Mouse (Mus musculus) cerebellum, postnatal 14 days (tissue): ENCODE results near the gene Prss48.
A peak's percentile ranks its signal among the peaks of the same experiment; 100 is the strongest.
"Not testable (repeated sequence)": the region's sequence is repeated elsewhere in the genome, so short reads cannot be mapped to it uniquely, and the experiment has no call there.

Source experiments
- DNase-seq, 2 experiments: peaks; one replicate each; pipeline ENCODE4 v3.0.0; 2021; ENCODE audit warnings: mixed read lengths in 2 of 2

The Prss48 gene

GRCm38 (mm10) chr3:86002940-86003339, 649 bp upstream of the Prss48 start:
- no peak for DNase-seq

GRCm38 (mm10) chr3:86001271-86001670, 1.0 kb downstream of the Prss48 start:
- DNase-seq, result no peak

- no peak for DNase-seq
These were observed 7.6 kb downstream of the Prss48 start for GRCm38 (mm10) chr3:85994645-85995044.

- DNase-seq, result no peak
These were observed 8.5 kb downstream of the Prss48 start for GRCm38 (mm10) chr3:85993744-85994143.

GRCm38 (mm10) chr3:85991802-85992156, 10.5 kb downstream of the Prss48 start:
- DNase-seq, result no peak

GRCm38 (mm10) chr3:85991140-85991801, 11.0 kb downstream of the Prss48 start:
- DNase-seq, result no peak

- DNase-seq, result no peak
These were observed 15.1 kb downstream of the Prss48 start for GRCm38 (mm10) chr3:85987225-85987624.

- DNase-seq, result no peak
These were observed 17.8 kb downstream of the Prss48 start for GRCm38 (mm10) chr3:85984537-85984936.

- DNase-seq, result not testable (repeated sequence)
These were observed 20.5 kb downstream of the Prss48 start for GRCm38 (mm10) chr3:85981761-85982160.

- no peak for DNase-seq
These were observed 22.3 kb downstream of the Prss48 start for GRCm38 (mm10) chr3:85980036-85980435.

- DNase-seq, result peak; percentile 27 to 39
These were observed 27.8 kb downstream of the Prss48 start for GRCm38 (mm10) chr3:85974451-85974850.

GRCm38 (mm10) chr3:85973376-85974140, 28.7 kb downstream of the Prss48 start:
- no peak for DNase-seq

- DNase-seq, result peak in 1 of 2 experiments; percentile 26
These were observed 30.7 kb downstream of the Prss48 start for GRCm38 (mm10) chr3:85971599-85971975.

- DNase-seq, result peak; percentile 65 to 77
These were observed 31.3 kb downstream of the Prss48 start, which contains the start of gene Sh3d19 for GRCm38 (mm10) chr3:85970742-85971598. Gene Sh3d19, plus strand, starts transcription at chr3:85971109.

- DNase-seq, result no peak
These were observed 33.3 kb downstream of the Prss48 start for GRCm38 (mm10) chr3:85969040-85969439.

GRCm38 (mm10) chr3:85965479-85965878, 36.8 kb downstream of the Prss48 start:
- no peak for DNase-seq

GRCm38 (mm10) chr3:85961134-85961533, 41.2 kb downstream of the Prss48 start:
- no peak for DNase-seq

GRCm38 (mm10) chr3:85959669-85960068, 42.6 kb downstream of the Prss48 start:
- no peak for DNase-seq

- no peak for DNase-seq
These were observed 46.6 kb downstream of the Prss48 start for GRCm38 (mm10) chr3:85955704-85956103.

GRCm38 (mm10) chr3:85955269-85955668, 47.0 kb downstream of the Prss48 start:
- no peak for DNase-seq

GRCm38 (mm10) chr3:85952696-85953283, 49.5 kb downstream of the Prss48 start:
- DNase-seq, result no peak

- no peak for DNase-seq
These were observed 51.4 kb downstream of the Prss48 start for GRCm38 (mm10) chr3:85950914-85951313.
